Mouse (Mus musculus) lung, adult 2 months (tissue): Measurements from ENCODE around the gene Ddx17. TPM values are rescaled to one million over a fixed set of nuclear protein-coding genes. Genes with fewer than 3 reads are reported as not detected.

Source experiments
- DNase-seq: peaks from one replicate; pipeline ENCODE4 v3.0.0; 2022
- H3K4me1 ChIP-seq: fragments of 200-500 bp; 2 replicates; pipeline ENCODE4 v1.6.1; 2011; ENCODE audit warnings: low read length; ENCODE audit not compliant: control insufficient read depth, insufficient read depth
- H3K4me3 ChIP-seq: fragments of 200-500 bp; replicated peaks from 2 replicates; pipeline ENCODE3; 2011; ENCODE audit warnings: low read depth, mild to moderate bottlenecking, control low read depth, low read length; ENCODE audit errors: extremely low read depth
- CTCF ChIP-seq: fragments of 200-500 bp; IDR thresholded peaks from 2 replicates; pipeline ENCODE4 v1.5.1; 2011; ENCODE audit warnings: mild to moderate bottlenecking, low read length, control low read depth; ENCODE audit not compliant: insufficient read depth
- POLR2A ChIP-seq: fragments of 200-500 bp; IDR thresholded peaks from 2 replicates; pipeline ENCODE4 v1.6.1; 2011; ENCODE audit warnings: low read depth, mild to moderate bottlenecking, control low read depth, low read length, borderline replicate concordance; ENCODE audit errors: extremely low read depth
- WGBS: fragments of 180-500 bp; shearing (Covaris S2); methylation state at CpG from one replicate; pipeline ENCODE4 v1.1.7; 2018; 5-methylcytosine and 5-hydroxymethylcytosine counted together
- polyA plus RNA-seq: library from polyadenylated mRNA; depleted of rRNA; stranded (reverse); fragments of >200 nt; gene quantifications from 2 replicates; pipeline ENCODE4 v1.2.3, GENCODE M21; 2012

Ddx17 gene
- polyA plus RNA-seq, 1 experiment = 299 TPM

- TF ChIP-seq CTCF = no peak
- no peak for TF ChIP-seq POLR2A
- no peak for DNase-seq
- peaks cover 4% of the 10 kb centered on the region for H3K4me1 ChIP-seq
- WGBS = 80% methylated on average over 17 of the region's 17 CpGs
- H3K4me3 ChIP-seq = peak overlapping the region; percentile 63
Observed at GRCm38 (mm10) chr15:79547289-79547820, 814 bp upstream of the Ddx17 start.

GRCm38 (mm10) chr15:79545921-79546399 is 581 bp downstream of the Ddx17 start:
- peak; percentile 24; the same call in 1 of the 2 replicates for TF ChIP-seq POLR2A
- no peak for TF ChIP-seq CTCF

GRCm38 (mm10) chr15:79545496-79545895 is 1.0 kb downstream of the Ddx17 start:
- Histone ChIP-seq H3K4me1 (peaks cover 6% of the 10 kb centered on the region), H3K4me3 (peak overlapping the region; percentile 94)
- under 1% methylated on average over 3 of the region's 3 CpGs for WGBS
- no peak for DNase-seq
- no peak for TF ChIP-seq POLR2A
- no peak for TF ChIP-seq CTCF

More at GRCm38 (mm10) chr15:79545921-79546399, 581 bp downstream of the Ddx17 start:
- H3K4me1 ChIP-seq = peaks cover 4% of the 10 kb centered on the region
- peak overlapping the region; percentile 94 for H3K4me3 ChIP-seq
- WGBS = under 1% methylated on average over 50 of the region's 52 CpGs
- no peak for DNase-seq

GRCm38 (mm10) chr15:79543968-79544367 is 2.6 kb downstream of the Ddx17 start:
- no peak for DNase-seq
- TF ChIP-seq CTCF = no peak
- 66% methylated on average over 3 of the region's 3 CpGs for WGBS
- Histone ChIP-seq H3K4me1 (peaks cover 6% of the 10 kb centered on the region), H3K4me3 (no peak overlapping the region)

GRCm38 (mm10) chr15:79533796-79534195 is 12.7 kb downstream of the Ddx17 start:
- WGBS = 69% methylated on average over 3 of the region's 3 CpGs
- TF ChIP-seq CTCF (no peak), POLR2A (no peak)
- no peak for DNase-seq
- Histone ChIP-seq H3K4me1 (peaks cover 2% of the 10 kb centered on the region; the same call in 1 of the 2 replicates), H3K4me3 (no peak overlapping the region)

- 66% methylated on average over 7 of the region's 7 CpGs for WGBS
- H3K4me1 ChIP-seq = peaks cover 2% of the 10 kb centered on the region; the same call in 1 of the 2 replicates
- no peak overlapping the region for H3K4me3 ChIP-seq
- DNase-seq = no peak
- TF ChIP-seq POLR2A = no peak
- TF ChIP-seq CTCF = no peak
Observed at GRCm38 (mm10) chr15:79529935-79530334, 16.6 kb downstream of the Ddx17 start.

GRCm38 (mm10) chr15:79527991-79528639 is 18.4 kb downstream of the Ddx17 start:
- DNase-seq = no peak
- Histone ChIP-seq H3K4me3 (no peak overlapping the region), H3K4me1 (peaks cover 2% of the 10 kb centered on the region; the same call in 1 of the 2 replicates)
- TF ChIP-seq CTCF (no peak), POLR2A (no peak)
- WGBS = 51% methylated on average over 5 of the region's 5 CpGs

GRCm38 (mm10) chr15:79527192-79527591 is 19.3 kb downstream of the Ddx17 start:
- TF ChIP-seq CTCF = no peak
- TF ChIP-seq POLR2A = no peak
- no peak for DNase-seq
- Histone ChIP-seq H3K4me1 (peaks cover 2% of the 10 kb centered on the region; the same call in 1 of the 2 replicates), H3K4me3 (no peak overlapping the region)
- 62% methylated on average over 4 of the region's 4 CpGs for WGBS

- DNase-seq = no peak
- WGBS = 47% methylated on average over 9 of the region's 9 CpGs
- H3K4me1 ChIP-seq = peaks cover 2% of the 10 kb centered on the region; the same call in 1 of the 2 replicates
- TF ChIP-seq POLR2A = no peak
- no peak for TF ChIP-seq CTCF
- no peak overlapping the region for H3K4me3 ChIP-seq
Observed at GRCm38 (mm10) chr15:79525979-79526768, 20.4 kb downstream of the Ddx17 start.
